Mouse (Mus musculus): ENCODE results near the gene Sgk2.

GRCm38 (mm10) chr2:163051691-163052090 is 64.6 kb downstream of the Sgk2 start:
- no peak for TF ChIP-seq CTCF (IDR thresholded peaks at IDR 0.05; ENCODE audit: low read depth)
- no peak for TF ChIP-seq EP300 (IDR thresholded peaks at IDR 0.05; ENCODE audit: low read depth)
